Mouse (Mus musculus): ENCODE measurements around the gene Stxbp3. TPM values are rescaled to one million over a fixed set of nuclear protein-coding genes. Genes with fewer than 3 reads are reported as not detected.
A peak's percentile ranks its signal among the peaks of the same experiment; 100 is the strongest.
"Not testable (repeated sequence)": the region's sequence is repeated elsewhere in the genome, so short reads cannot be mapped to it uniquely, and the experiment has no call there.

Gene Stxbp3
- total RNA-seq (2021), result 10 to 100 TPM; 17.9 to 22.6 TPM
- long read RNA-seq, transcript Stxbp3-201 (19 exons, 2,419 nt), result major isoform, 11 of 15 reads
- long read RNA-seq, partial matches to known transcripts, result 0 of 15 reads
- long read RNA-seq, other reads (novel, unspliced or antisense), result 4 of 15 reads

GRCm38 (mm10) chr3:108840000-108840715, at the start of gene Stxbp3:
Gene Stxbp3, minus strand, starts transcription at chr3:108840526.
- DNase-seq (ENCODE audit: low spot score in 2 of 2), result peak; percentile 99

GRCm38 (mm10) chr3:108889908-108890307, 49.6 kb upstream of the Stxbp3 start, which contains the start of gene Fndc7:
Gene Fndc7, minus strand, starts transcription at chr3:108890008.
- no peak for DNase-seq (ENCODE audit: low spot score in 2 of 2)

GRCm38 (mm10) chr3:108887618-108887975, 47.3 kb upstream of the Stxbp3 start:
- no peak for DNase-seq (ENCODE audit: low spot score in 2 of 2)

DNA sequence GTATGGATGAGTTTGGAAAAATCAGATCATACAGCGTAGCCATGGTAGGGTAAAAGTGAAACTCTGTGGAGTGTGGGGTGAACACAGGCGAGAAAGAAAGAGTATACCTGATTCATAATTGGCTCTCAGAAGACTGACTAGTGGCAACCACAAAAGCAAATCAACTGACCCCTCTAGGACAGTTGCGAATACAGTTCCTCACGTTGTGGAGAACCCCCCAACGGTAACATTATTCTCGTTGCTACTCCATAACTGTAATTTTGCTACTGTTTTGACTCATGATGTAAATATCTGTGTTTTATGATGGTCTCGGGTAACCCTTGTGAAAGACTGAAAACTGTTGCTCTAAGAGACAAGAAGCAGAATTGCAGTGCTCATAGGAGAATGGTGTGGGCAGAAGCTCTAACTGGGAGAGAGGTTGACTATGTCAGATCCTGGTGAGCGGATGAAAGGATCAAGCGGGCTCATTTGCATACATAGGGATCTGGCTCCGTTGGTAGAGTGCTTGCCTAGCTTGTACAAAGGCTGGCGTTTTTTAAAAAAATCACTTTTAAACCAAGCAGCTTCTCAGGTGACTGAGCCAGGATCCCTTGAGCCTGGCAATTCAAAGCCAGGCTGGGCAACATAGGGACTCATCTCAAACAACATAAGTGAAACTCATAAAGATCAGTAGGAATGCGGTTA, 46.8 kb upstream of the Stxbp3 start:
- no peak for DNase-seq (ENCODE audit: low spot score in 2 of 2)

DNA sequence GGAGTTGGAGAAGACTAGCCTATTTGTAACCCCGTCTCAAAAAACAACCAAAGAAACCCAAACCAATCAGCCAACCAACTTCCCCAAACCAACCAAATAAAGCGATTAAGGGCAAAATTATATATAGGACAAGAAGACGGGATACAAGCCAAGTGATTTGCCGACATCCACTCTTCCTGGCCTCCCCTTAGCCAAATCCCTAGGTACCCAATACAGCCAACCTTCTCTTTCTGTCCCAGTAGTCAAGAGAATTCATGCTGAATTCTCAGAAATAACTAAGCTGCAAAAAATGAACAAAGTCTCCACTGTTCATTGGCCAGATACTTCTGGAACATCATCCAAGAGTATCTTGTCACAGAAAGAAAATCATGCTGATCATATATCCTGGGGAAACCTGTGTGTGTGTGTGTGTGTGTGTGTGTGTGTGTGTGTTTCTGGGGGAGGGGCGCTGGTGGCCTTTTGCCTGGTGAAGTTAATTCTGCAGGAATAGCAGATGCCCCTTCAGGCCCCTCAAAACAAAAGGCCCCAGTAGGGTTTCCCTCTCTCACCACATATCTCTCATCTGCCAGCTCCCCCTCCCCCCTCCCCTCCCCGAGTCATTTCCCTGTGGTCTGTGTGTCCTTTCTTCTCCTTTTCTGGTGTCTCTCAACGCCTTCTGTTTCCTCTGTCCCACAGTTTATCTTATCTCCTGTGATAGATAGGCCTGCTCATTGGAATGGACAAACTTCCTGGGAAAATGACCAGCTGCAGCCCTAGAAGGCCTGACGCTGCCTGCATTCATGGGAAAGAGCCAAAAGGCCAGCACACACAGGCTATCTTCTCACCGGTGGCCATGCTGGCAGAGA, 45.6 kb upstream of the Stxbp3 start:
- no peak for DNase-seq (ENCODE audit: low spot score in 2 of 2)

GRCm38 (mm10) chr3:108884706-108885289, 44.5 kb upstream of the Stxbp3 start:
- DNase-seq (ENCODE audit: low spot score in 2 of 2), result no peak

GRCm38 (mm10) chr3:108883067-108883466, 42.7 kb upstream of the Stxbp3 start:
- DNase-seq (ENCODE audit: low spot score in 2 of 2), result no peak

DNA sequence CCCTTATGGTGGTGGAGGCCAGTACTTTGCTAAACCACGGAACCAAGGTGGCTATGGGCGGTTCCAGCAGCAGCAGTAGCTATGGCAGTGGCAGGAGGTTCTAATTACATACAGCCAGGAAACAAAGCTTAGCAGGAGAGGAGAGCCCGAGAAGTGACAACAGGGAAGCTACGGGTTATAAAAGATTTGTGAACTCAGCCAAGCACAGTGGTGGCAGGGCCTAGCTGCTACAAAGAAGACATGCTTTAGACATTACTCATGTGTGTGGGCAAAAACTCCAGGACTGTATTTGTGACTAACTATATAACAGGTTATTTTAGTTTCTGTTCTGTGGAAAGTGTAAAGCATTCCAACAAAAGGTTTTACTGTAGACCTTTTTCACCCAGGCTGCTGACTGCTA, 41.5 kb upstream of the Stxbp3 start:
- DNase-seq (ENCODE audit: low spot score in 2 of 2), result not testable (repeated sequence)

GRCm38 (mm10) chr3:108880544-108881507, 40.5 kb upstream of the Stxbp3 start:
- DNase-seq (ENCODE audit: low spot score in 2 of 2), result peak in 1 of 2 experiments; percentile 31

GRCm38 (mm10) chr3:108879836-108880435, 39.6 kb upstream of the Stxbp3 start:
- no peak for DNase-seq (ENCODE audit: low spot score in 2 of 2)

- no peak for DNase-seq (ENCODE audit: low spot score in 2 of 2)
These were observed 38.8 kb upstream of the Stxbp3 start for GRCm38 (mm10) chr3:108879129-108879528.

GRCm38 (mm10) chr3:108870631-108871030, 30.3 kb upstream of the Stxbp3 start:
- no peak for DNase-seq (ENCODE audit: low spot score in 2 of 2)

GRCm38 (mm10) chr3:108867449-108867848, 27.1 kb upstream of the Stxbp3 start:
- no peak for DNase-seq (ENCODE audit: low spot score in 2 of 2)

DNA sequence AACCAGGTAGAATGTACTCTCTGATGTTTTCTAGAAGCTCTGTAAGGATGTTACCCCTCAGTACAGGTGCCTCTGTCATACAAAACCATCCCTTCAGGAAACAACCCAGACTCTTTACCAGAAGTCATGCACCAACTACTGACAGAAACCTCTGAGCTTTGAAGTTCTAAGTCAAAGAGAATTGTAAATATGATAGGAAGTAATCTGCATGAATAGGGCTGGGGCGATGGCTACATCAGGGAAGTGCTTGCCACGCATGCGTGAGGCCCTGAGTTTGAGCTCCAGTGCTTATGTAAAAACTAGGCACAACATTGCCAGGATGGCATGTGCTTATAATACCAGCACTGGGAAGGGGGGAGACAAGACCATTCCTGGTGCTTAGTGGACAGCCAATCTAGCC, 25.4 kb upstream of the Stxbp3 start:
- no peak for DNase-seq (ENCODE audit: low spot score in 2 of 2)

- DNase-seq (ENCODE audit: low spot score in 2 of 2), result no peak
These were observed 24.8 kb upstream of the Stxbp3 start for GRCm38 (mm10) chr3:108865129-108865528.

GRCm38 (mm10) chr3:108863091-108863490, 22.8 kb upstream of the Stxbp3 start:
- DNase-seq (ENCODE audit: low spot score in 2 of 2), result no peak

DNA sequence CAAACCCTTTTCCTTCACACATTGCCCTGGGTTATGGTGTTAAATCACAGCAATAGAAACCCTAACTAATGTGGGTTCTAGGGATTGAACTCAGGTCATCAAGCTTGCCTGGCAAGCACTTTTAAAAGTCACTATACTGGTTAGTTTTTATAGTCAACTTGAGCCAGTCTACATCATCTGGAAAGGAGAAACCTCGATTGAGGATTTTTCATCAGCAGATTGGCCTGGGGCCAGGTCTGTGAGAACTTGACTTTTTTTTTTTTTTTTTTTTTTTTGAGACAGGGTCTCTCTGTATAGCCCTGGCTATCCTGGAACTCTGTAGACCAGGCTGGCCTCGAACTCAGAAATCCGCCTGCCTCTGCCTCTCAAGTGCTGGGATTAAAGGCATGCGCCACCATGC, 22.0 kb upstream of the Stxbp3 start:
- not testable (repeated sequence) for DNase-seq (ENCODE audit: low spot score in 2 of 2)

GRCm38 (mm10) chr3:108860786-108861185, 20.5 kb upstream of the Stxbp3 start:
- no peak for DNase-seq (ENCODE audit: low spot score in 2 of 2)

DNA sequence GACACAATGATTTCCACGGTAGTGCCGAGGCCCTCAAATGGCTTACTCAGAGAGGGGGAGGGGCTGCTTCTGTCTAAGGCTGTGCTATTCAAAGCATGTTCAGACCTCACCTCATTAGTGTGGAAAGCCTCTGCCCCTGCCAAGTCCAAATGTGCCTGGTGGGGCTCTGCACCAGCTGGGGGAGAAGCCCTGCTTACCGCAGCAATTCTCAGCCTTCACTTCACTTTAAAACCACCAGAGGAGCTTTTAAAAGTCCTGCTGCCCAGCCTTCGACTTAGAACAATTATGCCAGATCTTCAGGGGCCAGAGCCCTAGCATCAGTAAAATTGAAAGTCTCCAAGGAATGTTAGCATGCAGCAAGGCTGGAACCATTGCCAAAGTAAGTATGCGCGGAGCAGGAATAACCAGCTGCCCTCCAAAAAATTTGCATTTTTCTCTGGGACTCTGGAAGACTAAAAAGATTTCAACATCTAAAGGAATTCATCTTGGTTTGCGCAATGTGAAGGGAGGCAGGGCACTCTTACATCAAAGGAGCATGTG, 18.0 kb upstream of the Stxbp3 start:
- peak; percentile 46 to 56 for DNase-seq (ENCODE audit: low spot score in 2 of 2)
